Comparison of ENCODE assay signal across 1 mouse cellular context in genomic region chr13:23453362-23453862, GRCm38 (mm10).
TF ChIP-seq lines count a peak whose summit lies in the region.

No protein-coding gene starts in this region.

TF ChIP-seq in CH12.LX, 34 proteins besides CTCF, POLR2A, EP300 and RAD21 (continued from another document):
- TF ChIP-seq KAT2A (IDR thresholded peaks at IDR 0.05; ENCODE audit: insufficient replicate concordance, low read length), result peak; percentile 64; the same call in 1 of the 2 replicates
- TF ChIP-seq MAX (IDR thresholded peaks at IDR 0.05; ENCODE audit: low read length), result no peak
- TF ChIP-seq GABPA (IDR thresholded peaks at IDR 0.05; ENCODE audit: insufficient replicate concordance, low read depth, low read length), result no peak
- TF ChIP-seq CHD1 (IDR thresholded peaks at IDR 0.05; ENCODE audit: low read depth, low read length), result no peak
- no peak for TF ChIP-seq USF2 (conservative IDR thresholded peaks at IDR 0.05; ENCODE audit: low read depth, low read length)
- no peak for TF ChIP-seq ZC3H11A (IDR thresholded peaks at IDR 0.05; ENCODE audit: low read depth, low read length)
- 0 out of 2 replicates have a peak, but pooled peaks have one; percentile 87 for TF ChIP-seq E2F4 (IDR thresholded peaks at IDR 0.05; ENCODE audit: insufficient replicate concordance, low read depth, low read length)
- TF ChIP-seq ETS1 (conservative IDR thresholded peaks at IDR 0.05; ENCODE audit: low read depth, low read length), result no peak
- TF ChIP-seq MAZ (IDR thresholded peaks at IDR 0.05; ENCODE audit: low read depth, low read length), result no peak
